Mouse (Mus musculus) embryonic facial prominence, embryonic 15.5 days (tissue): Measurements from ENCODE around the gene Zfp423. TPM values are rescaled to one million over a fixed set of nuclear protein-coding genes. Genes with fewer than 3 reads are reported as not detected.

Experiments
- ATAC-seq: fragments of 200-750 bp; cut with Nextera tagmentation; 2 replicates; pipeline ENCODE4 v1.8.0; 2017; ENCODE audit warnings: low read depth, moderate TSS enrichment; ENCODE audit not compliant: insufficient number of reproducible peaks, low FRiP score, low TSS enrichment
- H3K27ac ChIP-seq: fragments of 300-500 bp; sonication (generic); replicated peaks from 2 replicates; pipeline ENCODE4 v1.5.1; 2015; ENCODE audit warnings: mild to moderate bottlenecking, inconsistent platforms
- H3K27me3 ChIP-seq: fragments of 300-500 bp; sonication (generic); 2 replicates; pipeline ENCODE4 v1.6.1; 2015; ENCODE audit warnings: inconsistent platforms
- H3K36me3 ChIP-seq: fragments of 300-500 bp; sonication (generic); 2 replicates; pipeline ENCODE4 v1.6.1; 2015; ENCODE audit warnings: mild to moderate bottlenecking, inconsistent platforms
- H3K4me1 ChIP-seq: fragments of 300-500 bp; sonication (generic); 2 replicates; pipeline ENCODE4 v1.6.1; 2015; ENCODE audit warnings: inconsistent platforms
- H3K4me2 ChIP-seq: fragments of 300-500 bp; sonication (generic); replicated peaks from 2 replicates; pipeline ENCODE4 v1.6.1; 2015; ENCODE audit warnings: mild to moderate bottlenecking, inconsistent platforms
- H3K4me3 ChIP-seq: fragments of 300-500 bp; sonication (generic); replicated peaks from 2 replicates; pipeline ENCODE4 v1.5.1; 2015; ENCODE audit warnings: mild to moderate bottlenecking, inconsistent platforms
- H3K9ac ChIP-seq: fragments of 300-500 bp; sonication (generic); 2 replicates; pipeline ENCODE4 v1.6.1; 2015; ENCODE audit warnings: inconsistent platforms
- H3K9me3 ChIP-seq: fragments of 300-500 bp; sonication (generic); replicated peaks from 2 replicates; pipeline ENCODE4 v1.6.1; 2016; ENCODE audit warnings: inconsistent platforms
- whole genome bisulfite sequencing: fragments of 180-500 bp; shearing (Covaris S2); methylation state at CpG from one replicate; pipeline ENCODE4 v1.1.7; 2015; 5-methylcytosine and 5-hydroxymethylcytosine counted together
- polyA plus RNA-seq: library from polyadenylated mRNA; unstranded; fragments of >200 nt; fragmentation: Nextera tagmentation; extraction: Ambion mirVana; gene quantifications from 2 replicates; pipeline ENCODE4 v1.2.1, GENCODE M21; 2015

Gene Zfp423
- polyA plus RNA-seq, 1 experiment from 2014 or later = 20.5 TPM

DNA sequence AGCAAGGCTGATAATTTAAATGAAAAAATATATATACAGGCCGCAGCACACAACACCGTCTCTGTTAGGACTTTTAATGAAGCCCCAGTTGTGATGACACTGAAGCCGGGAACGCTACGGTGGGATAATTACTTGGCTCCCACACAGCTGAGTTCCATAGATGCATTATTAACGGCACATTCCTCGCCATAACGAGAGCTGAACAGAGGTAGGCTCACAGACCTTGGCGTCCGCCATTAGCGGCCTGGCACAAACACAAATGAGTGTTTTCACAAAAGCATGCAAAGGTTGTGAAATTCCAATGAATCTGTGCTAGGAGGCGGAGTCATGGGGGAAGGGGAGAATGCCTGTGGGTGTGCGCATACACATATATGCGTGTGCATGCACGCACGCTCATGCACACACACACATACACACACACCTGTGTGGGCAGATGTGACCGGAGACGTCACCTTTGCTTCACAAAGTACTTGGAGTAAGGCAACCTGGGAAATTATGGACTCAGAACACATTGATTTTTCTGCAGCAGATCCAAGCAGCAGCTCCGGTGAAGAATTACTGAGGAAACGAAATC, 214.2 kb downstream of the Zfp423 start:
- no peaks in the 10 kb centered on the region for H3K27me3 ChIP-seq
- H3K9me3 ChIP-seq = no peaks in the 10 kb centered on the region
- no peak overlapping the region for H3K9ac ChIP-seq
- no peak for ATAC-seq
- peaks cover 44% of the 10 kb centered on the region for H3K4me1 ChIP-seq
- H3K36me3 ChIP-seq = no peaks in the 10 kb centered on the region
- H3K4me3 ChIP-seq = no peak overlapping the region
- 78% methylated on average over 20 of the region's 20 CpGs for WGBS
- H3K27ac ChIP-seq = 0 out of 2 replicates have a peak overlapping the region, but pooled peaks have one; percentile 22
- H3K4me2 ChIP-seq = no peak overlapping the region

DNA sequence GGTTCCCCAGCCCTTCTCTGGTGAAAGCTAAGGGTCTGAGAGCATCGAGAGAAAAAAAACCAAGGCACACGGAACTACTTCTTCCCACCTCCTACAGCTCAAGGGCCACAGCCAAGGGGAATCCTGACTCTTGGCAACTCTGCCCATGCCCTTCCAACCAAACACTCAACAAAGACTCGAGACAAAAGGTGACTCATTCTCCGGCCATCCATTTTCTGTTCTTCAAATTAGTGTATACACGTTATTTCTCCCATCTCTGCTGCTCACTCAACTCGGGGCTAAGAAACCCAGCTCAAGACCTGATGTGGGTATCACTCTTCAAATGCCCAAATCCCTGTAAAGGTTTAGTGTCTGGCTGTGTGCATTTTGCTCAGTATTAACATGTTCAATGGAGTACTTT, 214.8 kb downstream of the Zfp423 start:
- 81% methylated on average over 6 of the region's 6 CpGs for WGBS
- Histone ChIP-seq H3K9ac (no peak overlapping the region), H3K9me3 (no peaks in the 10 kb centered on the region), H3K36me3 (no peaks in the 10 kb centered on the region), H3K4me2 (no peak overlapping the region), H3K4me1 (peaks cover 40% of the 10 kb centered on the region), H3K27ac (no peak overlapping the region), H3K4me3 (no peak overlapping the region), H3K27me3 (no peaks in the 10 kb centered on the region)
- ATAC-seq = no peak

DNA sequence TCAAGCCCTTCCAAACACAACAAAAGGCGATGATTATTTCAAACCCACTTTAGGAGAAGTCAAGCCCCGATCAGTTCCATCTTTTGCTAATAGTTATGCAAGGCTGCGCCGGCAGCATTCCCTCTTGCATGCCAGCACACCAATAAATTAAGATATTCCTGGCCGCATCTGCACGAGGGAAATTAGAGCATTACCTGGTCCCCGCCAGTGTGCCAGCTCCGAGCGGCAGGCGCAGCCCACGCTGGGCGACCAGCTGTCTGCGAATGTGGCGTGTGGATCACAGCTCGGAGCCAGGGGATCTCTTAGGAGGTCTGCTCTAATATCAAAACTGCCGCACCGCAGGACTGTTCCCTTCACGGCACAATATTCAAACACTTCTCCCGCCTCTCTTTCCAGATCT, 217.4 kb downstream of the Zfp423 start:
- Histone ChIP-seq H3K4me2 (no peak overlapping the region), H3K4me3 (no peak overlapping the region), H3K9me3 (no peaks in the 10 kb centered on the region), H3K27me3 (no peaks in the 10 kb centered on the region), H3K4me1 (peaks cover 32% of the 10 kb centered on the region), H3K9ac (no peak overlapping the region), H3K27ac (no peak overlapping the region), H3K36me3 (no peaks in the 10 kb centered on the region)
- WGBS = 77% methylated on average over 19 of the region's 19 CpGs
- ATAC-seq = no peak

DNA sequence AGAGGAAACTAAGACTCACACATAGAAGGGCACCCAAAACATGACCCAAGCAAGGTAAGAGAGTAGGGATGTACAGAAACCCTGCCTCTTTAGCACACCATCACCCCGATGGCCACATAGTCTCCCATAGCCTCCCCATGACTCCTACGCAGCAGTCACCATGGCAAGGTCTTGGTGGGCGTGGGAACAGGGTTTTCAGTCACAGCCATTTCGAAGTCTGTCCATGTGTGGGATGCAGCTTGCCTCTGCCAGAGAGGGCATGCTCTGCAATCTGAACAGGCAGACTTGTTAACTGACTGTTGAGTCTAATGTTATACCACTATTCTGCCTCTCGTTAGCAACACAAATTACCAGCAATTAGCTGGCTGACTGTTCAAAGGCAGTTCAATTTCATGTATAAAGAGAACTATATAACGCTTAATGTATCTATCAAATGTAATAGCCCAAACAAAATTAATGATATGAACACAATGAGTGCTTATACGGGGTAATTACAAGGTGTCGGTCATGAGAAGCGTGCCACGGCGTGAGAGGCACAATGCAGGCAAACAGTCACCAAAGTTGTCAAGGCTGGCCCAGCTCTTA, 218.4 kb downstream of the Zfp423 start:
- Histone ChIP-seq H3K9me3 (no peaks in the 10 kb centered on the region), H3K36me3 (no peaks in the 10 kb centered on the region), H3K9ac (no peak overlapping the region), H3K27me3 (no peaks in the 10 kb centered on the region), H3K4me3 (no peak overlapping the region), H3K4me2 (no peak overlapping the region), H3K4me1 (peaks cover 26% of the 10 kb centered on the region), H3K27ac (no peak overlapping the region)
- 88% methylated on average over 11 of the region's 11 CpGs for WGBS
- ATAC-seq = no peak

DNA sequence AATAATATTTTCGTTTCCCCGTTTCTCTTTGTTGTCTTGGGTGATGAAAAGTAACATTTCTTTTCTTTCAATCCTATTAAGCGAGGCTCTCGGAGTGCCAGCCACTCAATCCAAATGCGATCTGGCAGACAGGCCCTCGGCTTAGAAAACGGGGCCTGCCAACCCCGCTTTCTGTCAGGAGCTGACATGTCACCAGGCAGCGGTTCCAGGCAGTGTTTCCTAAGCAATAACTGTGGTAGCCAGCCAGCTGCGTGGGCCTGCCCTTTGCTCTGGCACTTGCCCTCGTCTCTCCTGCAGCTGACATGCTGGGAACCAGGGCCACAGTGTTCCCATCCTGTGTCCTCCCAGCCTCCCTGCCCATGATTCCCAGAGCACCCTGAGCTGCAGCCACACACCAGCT, 221.5 kb downstream of the Zfp423 start:
- peaks cover 27% of the 10 kb centered on the region for H3K4me1 ChIP-seq
- ATAC-seq = no peak
- 49% methylated on average over 11 of the region's 11 CpGs for WGBS

DNA sequence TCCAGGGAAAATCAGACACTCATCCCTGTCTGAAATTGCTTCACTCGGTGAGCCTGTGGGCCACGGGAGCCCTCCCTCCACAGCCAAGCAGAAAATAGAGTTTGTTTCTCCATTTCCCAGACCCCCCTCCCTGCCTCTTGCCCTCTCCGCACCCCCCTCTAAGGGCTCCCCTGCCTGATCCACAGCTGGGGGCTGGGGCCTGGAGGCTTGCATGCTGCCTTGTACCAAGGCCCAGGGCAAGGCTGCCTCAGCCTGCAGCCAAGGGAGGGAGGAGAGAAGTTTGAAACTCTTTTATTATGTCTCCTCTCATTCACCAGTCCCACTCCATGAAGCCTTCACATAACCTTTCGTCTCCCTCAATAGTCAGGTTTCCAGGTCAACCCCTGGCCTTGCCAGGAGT, 224.5 kb downstream of the Zfp423 start:
- H3K9me3 ChIP-seq = no peaks in the 10 kb centered on the region
- 0 out of 2 replicates have a peak, but pooled peaks cover 2% of the 10 kb centered on the region for H3K36me3 ChIP-seq
- no peak overlapping the region for H3K27ac ChIP-seq
- H3K4me2 ChIP-seq = no peak overlapping the region
- H3K27me3 ChIP-seq = no peaks in the 10 kb centered on the region
- H3K9ac ChIP-seq = no peak overlapping the region
- H3K4me1 ChIP-seq = peaks cover 30% of the 10 kb centered on the region
- ATAC-seq = no peak
- no peak overlapping the region for H3K4me3 ChIP-seq
- 50% methylated on average over 4 of the region's 4 CpGs for WGBS

More for the DNA sequence above, 221.5 kb downstream of the Zfp423 start:
- Histone ChIP-seq H3K27ac (peak overlapping the region; percentile 34; the same call in 1 of the 2 replicates), H3K4me3 (no peak overlapping the region), H3K27me3 (no peaks in the 10 kb centered on the region), H3K9me3 (no peaks in the 10 kb centered on the region), H3K9ac (no peak overlapping the region), H3K36me3 (no peaks in the 10 kb centered on the region), H3K4me2 (no peak overlapping the region)

DNA sequence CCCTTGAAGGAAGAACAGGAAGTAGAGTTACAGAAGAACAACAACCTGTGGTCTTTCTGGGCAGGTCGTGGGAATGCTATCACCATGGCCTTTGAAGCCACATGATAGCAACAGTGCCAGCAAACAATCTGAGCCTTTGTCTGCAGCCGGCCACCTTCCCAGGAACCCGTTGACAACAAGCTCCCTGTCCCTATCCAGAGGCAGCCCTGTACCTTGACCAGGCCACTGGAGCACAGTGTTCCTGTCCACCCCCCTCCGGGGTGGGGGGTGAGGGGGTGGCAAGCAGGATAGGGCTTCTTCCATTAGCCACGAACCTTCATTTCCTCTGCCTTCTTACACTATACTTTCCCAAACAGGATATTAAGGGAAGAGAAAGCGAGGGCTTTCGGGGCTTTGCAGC, 224.9 kb downstream of the Zfp423 start:
- H3K4me1 ChIP-seq = peaks cover 30% of the 10 kb centered on the region
- 0 out of 2 replicates have a peak, but pooled peaks cover 2% of the 10 kb centered on the region for H3K36me3 ChIP-seq
- no peak overlapping the region for H3K27ac ChIP-seq
- H3K4me2 ChIP-seq = no peak overlapping the region
- H3K9ac ChIP-seq = no peak overlapping the region
- 43% methylated on average over 7 of the region's 7 CpGs for WGBS
- no peaks in the 10 kb centered on the region for H3K27me3 ChIP-seq
- no peaks in the 10 kb centered on the region for H3K9me3 ChIP-seq
- ATAC-seq = no peak
- no peak overlapping the region for H3K4me3 ChIP-seq

DNA sequence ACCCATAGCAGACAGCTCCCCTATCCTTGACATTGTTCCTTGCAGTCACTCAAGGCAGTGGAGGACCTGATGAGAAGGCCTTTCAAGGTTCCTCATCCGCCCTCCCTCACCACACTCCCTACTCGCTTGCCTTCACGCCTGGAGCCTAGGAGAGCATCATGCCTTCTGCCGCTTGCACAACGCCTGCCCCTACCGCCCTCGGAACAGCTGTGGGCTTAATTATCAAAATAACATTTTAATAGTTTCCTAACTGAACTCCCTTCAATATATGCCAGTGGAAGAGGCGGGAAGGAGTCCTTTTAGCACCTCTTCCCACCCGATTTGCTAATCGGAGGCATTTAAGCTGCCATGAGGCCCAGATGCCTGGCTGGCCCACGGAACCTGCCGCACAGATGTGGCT, 228.3 kb downstream of the Zfp423 start:
- Histone ChIP-seq H3K27ac (no peak overlapping the region), H3K36me3 (0 out of 2 replicates have a peak, but pooled peaks cover 2% of the 10 kb centered on the region), H3K4me2 (no peak overlapping the region), H3K9me3 (no peaks in the 10 kb centered on the region), H3K9ac (no peak overlapping the region), H3K4me3 (no peak overlapping the region), H3K27me3 (no peaks in the 10 kb centered on the region), H3K4me1 (peaks cover 21% of the 10 kb centered on the region)
- no peak for ATAC-seq
- WGBS = 81% methylated on average over 12 of the region's 12 CpGs

DNA sequence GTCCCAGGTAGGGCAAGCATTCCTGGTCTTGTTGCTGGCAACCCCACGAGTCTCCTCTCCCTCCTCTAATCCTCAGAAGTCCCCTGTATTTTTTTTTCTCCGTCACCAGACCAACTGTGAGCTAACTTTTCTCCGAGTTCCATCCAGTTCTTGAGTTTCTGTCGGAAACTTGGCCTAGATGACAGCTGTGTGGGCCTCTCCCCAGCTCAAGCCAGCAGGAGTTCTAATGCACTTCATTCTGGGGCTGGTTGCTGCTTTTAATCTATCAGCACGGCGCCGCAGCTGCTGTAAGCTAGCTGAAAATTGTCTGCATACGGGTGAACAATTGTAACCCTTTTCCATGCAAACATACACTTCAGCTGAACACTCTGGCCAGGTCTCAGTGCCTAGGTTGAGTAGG, 236.4 kb downstream of the Zfp423 start:
- Histone ChIP-seq H3K27me3 (no peaks in the 10 kb centered on the region), H3K4me3 (no peak overlapping the region), H3K4me2 (no peak overlapping the region), H3K9me3 (no peaks in the 10 kb centered on the region), H3K27ac (peak overlapping the region; percentile 80), H3K9ac (no peak overlapping the region), H3K4me1 (peaks cover 58% of the 10 kb centered on the region), H3K36me3 (no peaks in the 10 kb centered on the region)
- no peak for ATAC-seq
- WGBS = 34% methylated on average over 8 of the region's 8 CpGs

DNA sequence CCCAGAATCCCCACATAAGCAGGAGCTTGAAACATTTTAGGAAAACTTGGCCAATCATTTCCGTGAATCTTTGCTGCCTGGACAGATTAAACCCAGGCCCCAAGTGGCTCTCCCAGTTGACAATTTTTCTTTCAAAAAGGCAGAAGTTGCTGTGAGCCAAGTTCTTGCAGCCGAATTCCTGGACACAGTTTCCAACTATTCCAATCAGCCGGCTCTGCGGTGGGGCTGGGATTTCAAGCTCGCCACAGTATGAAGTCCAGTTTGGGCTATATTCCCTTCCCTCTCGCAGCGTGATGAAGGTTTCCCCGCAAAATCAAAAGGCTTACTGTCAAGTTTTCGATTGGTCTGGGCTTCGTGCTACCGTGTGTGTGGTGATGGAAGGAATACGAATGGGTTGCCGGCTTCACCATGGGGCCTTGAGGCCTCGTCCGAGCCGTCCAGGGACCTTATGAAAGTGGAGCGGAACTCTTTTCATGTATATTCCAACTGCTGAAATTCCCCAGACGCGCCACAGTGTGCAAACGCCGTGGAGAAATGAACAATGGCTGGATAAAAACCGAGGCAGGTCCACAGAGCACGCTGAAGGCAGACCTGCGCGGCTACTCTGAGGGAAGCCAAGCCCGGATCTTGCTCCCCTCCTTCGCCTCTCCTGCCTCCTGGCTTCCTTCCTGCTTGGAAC, 240.1 kb downstream of the Zfp423 start:
- H3K4me1 ChIP-seq = peaks cover 82% of the 10 kb centered on the region
- whole genome bisulfite sequencing = 54% methylated on average over 27 of the region's 27 CpGs
- H3K9me3 ChIP-seq = no peaks in the 10 kb centered on the region
- no peaks in the 10 kb centered on the region for H3K36me3 ChIP-seq
- no peak overlapping the region for H3K9ac ChIP-seq
- H3K4me3 ChIP-seq = no peak overlapping the region
- no peaks in the 10 kb centered on the region for H3K27me3 ChIP-seq
- peak overlapping the region; percentile 17 for H3K27ac ChIP-seq
- H3K4me2 ChIP-seq = no peak overlapping the region; the same call in 1 of the 2 replicates
- no peak for ATAC-seq

DNA sequence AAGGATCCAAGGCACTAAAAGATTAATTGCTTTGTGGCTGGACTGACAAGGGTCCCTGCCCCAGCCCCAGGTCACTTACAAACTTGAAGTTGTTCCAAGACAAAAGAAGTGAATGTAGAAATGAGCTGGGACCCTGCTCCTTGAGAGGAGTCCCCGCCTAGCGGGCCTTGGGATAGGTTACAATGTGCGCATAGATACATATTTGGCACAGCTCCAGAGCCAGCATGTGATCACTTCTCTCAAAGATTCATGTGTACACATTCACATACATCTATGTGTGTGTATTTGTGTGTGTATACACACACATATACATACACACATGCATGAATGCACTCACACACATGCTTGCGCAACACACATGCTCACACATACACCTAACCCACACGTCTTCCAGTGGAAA, 241.9 kb downstream of the Zfp423 start:
- no peaks in the 10 kb centered on the region for H3K36me3 ChIP-seq
- no peak overlapping the region for H3K9ac ChIP-seq
- H3K4me3 ChIP-seq = no peak overlapping the region
- H3K27me3 ChIP-seq = no peaks in the 10 kb centered on the region
- no peak overlapping the region for H3K4me2 ChIP-seq
- no peak for ATAC-seq
- peaks cover 65% of the 10 kb centered on the region for H3K4me1 ChIP-seq
- peak overlapping the region; percentile 86; the same call in 1 of the 2 replicates for H3K27ac ChIP-seq
- H3K9me3 ChIP-seq = no peaks in the 10 kb centered on the region
- WGBS = 63% methylated on average over 5 of the region's 5 CpGs
